Mouse (Mus musculus) induced T-regulatory cell, adult 2 months (primary cell): ENCODE data around the gene Srd5a2.
"Not testable (repeated sequence)": the region's sequence is repeated elsewhere in the genome, so short reads cannot be mapped to it uniquely, and the experiment has no call there.

Experiments used
- DNase-seq: peaks from one replicate; pipeline ENCODE4 v3.0.0-alpha.2; 2012; ENCODE audit warnings: low read depth

Srd5a2 gene

GRCm38 (mm10) chr17:74047210-74048082 is at the start of gene Srd5a2:
Gene Srd5a2 (minus strand): TSS chr17:74047916.
- no peak for DNase-seq

- DNase-seq, result no peak
These were observed 41.4 kb upstream of the Srd5a2 start for GRCm38 (mm10) chr17:74088886-74089678.

DNA sequence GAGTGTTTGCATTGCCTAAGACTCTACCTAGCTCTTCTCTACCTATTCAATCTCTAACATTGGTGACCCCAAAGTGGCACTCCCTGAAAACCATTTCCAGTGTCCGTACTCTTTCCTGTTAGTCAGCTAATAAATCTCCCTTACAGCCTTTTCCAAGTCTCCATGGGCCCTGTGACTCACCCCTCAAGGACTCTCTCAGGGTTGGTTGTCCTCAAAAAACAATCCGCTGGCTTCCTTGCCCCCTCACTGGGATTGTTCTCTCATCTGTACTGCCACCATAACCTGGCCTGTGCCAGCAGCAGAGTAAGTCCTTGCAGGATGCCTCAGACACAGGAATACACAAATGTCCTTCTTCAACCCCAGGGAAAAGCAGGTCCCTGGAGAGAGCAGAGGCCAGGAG is 40.3 kb upstream of the Srd5a2 start:
- no peak for DNase-seq

GRCm38 (mm10) chr17:74083370-74083769 is 35.7 kb upstream of the Srd5a2 start:
- no peak for DNase-seq

DNA sequence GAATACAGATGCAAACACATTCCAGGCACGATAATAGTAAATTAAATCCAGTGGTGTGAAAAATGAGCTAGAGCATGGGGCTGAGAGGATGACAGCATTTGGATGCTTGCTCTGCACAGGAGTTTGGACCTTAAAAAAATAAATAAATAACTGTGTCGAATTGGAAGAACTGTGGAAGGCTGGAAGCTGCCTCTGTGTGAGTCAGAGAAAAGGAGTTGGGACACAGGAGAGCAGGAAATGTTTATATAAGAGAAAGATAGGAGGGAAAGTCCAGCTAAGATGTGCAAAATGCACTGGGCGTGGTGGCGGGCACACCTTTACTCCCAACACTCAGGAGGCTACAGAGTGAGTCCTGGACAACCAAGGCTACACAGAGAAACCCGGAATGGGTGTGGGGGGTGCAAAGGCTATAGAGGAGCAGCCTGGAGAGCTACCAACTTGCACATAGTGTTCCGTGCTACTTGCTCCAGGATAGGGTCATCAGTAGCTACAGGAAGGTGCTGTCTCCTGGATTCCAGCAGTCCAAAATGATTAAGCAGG is 32.4 kb upstream of the Srd5a2 start:
- no peak for DNase-seq

DNA sequence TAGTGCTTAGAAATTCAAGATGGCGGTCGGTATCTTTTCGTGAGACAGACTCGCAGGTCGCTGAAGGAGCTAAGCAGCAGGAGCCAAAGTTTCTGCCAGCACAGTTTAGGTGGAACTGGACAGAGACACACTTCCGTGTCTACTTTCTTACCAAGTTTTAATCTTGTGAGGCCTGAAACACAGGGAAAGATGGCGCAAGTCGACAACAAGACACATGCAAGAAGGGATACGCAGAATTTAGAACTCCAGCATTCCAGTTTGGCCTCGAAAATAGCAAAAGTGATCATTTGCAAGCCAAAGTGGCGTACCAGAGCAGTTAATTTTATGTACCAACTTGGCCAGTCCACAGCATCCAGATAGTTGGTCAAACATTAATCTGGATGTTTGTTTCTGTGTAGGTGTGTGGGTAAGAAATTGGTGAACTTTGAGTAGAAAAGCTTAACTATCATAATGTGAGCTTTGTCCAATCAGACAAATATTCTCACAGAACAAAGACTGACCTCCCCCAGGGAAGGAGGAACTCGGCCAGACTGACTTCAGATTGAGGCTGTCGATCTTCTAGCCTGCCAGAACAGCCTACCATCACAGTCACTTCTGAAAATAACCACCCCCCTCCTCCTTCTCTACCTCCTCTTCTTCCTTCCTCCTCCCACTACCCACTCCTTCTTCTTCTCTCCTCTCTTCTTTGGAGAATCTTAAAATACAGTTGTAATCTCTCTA is 31.2 kb upstream of the Srd5a2 start:
- DNase-seq, result no peak

DNA sequence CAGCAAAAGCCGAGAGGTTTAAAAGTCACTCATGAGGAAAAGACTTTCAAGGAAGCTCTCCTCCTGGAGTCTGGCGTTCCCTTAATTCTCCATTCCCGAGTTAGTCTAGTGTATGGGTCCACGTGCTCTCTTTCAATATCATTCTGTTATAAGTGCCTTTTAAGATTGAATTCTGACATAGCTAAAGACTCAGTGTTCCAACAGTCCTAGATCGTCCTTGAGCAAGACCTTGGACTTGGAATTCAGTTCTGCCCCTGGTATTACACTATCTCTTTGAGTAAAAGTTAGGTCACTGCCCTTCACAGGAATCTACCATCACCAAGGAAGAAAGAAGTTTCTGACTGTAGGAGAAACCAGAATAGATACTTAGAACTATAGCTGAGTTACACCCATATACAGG is 25.4 kb upstream of the Srd5a2 start:
- DNase-seq, result not testable (repeated sequence)

GRCm38 (mm10) chr17:74062763-74063162 is 15.0 kb upstream of the Srd5a2 start:
- DNase-seq, result not testable (repeated sequence)

- no peak for DNase-seq
These were observed 607 bp upstream of the Srd5a2 start for GRCm38 (mm10) chr17:74048229-74048816.

GRCm38 (mm10) chr17:74043754-74044153 is 4.0 kb downstream of the Srd5a2 start:
- DNase-seq, result no peak

DNA sequence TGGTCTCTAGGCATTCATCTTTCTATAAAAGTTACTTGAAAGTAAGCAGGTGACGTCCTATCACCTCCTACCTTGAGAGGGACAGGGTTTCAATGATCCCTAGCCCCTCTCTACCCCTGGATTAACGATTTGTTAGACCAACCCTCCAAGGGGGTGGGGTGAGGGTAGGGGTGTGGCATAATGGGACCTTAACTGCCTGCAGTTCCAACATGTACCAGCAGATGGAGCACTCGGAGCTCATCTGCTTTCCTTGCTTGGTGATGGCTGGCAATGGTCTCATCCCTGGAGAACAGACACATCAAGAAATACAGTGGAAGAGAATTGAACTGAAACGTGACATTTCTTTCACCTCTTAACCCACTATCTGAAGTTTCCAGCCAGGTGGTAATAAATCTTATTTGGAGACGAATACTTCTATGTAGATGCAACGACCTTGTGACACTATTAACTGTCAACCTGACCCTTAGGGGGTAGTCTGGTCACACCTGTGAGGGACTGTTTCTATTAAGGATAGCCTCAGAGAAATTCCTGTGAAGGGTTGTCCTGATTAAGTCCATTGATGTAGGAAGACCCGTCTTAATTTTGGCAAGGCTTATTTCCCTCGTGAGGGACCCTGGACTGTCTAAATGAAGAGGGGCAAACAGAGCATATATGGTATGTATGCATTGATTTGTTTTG is 27.1 kb downstream of the Srd5a2 start:
- DNase-seq, result peak; percentile 89

- DNase-seq, result no peak
These were observed 29.4 kb downstream of the Srd5a2 start for GRCm38 (mm10) chr17:74018281-74018680.

DNA sequence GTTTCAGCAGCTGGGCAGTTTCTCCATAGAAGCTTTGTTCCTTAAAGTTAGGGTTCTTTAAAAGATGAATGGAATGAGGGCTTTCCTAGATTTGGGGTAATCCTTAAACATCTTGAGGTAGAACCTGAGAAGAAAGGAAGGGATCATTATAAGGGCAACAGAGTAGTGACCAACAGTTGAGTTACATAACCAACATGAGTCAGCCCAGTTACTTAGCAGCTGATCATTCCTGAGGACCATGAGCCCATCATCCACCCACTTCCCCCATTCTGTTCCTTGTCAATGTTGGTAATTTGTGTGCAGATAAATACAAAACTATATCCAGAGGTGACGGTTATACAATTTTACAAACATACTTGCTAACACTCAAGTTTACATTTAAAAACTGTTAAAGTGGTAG is 30.1 kb downstream of the Srd5a2 start:
- no peak for DNase-seq

DNA sequence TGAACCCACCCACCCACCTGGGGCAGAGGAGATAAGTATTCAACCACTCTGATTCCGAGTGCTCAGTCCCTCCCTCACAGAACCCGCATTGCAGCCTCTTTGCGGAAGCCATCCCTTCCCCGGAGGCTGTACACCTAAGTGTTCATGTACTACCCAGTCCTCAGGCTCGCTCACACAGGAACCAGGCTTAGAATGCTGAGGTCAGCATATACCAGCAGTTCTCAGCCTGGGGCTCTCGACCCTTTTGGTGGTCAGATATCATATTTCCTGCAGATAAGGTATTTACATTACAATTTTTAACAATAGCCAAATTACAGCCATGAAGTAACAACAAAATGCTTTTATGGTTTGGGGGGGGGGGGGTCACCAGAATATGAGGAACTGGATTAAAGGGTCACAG is 32.6 kb downstream of the Srd5a2 start:
- no peak for DNase-seq

- DNase-seq, result no peak
These were observed 39.0 kb downstream of the Srd5a2 start for GRCm38 (mm10) chr17:74008680-74009079.

DNA sequence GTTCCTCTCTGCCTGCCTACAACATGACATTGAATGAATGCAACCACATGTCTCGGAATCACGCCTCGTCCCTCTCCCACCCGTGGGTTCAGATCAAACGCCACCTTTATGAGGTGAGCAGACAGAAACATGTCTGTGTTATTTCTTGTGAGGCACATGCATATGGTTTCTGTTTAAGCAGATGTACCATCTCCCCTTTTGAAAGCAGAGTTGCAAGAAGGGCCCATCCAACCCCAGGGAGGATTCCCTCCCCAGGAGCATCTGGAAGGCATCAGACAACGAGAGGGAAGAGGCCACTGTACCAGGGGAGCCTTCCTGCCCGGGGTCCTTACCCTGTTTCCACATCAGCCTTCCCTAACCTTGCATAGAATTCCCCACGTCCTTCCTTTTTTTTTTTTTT is 40.7 kb downstream of the Srd5a2 start:
- DNase-seq, result no peak

DNA sequence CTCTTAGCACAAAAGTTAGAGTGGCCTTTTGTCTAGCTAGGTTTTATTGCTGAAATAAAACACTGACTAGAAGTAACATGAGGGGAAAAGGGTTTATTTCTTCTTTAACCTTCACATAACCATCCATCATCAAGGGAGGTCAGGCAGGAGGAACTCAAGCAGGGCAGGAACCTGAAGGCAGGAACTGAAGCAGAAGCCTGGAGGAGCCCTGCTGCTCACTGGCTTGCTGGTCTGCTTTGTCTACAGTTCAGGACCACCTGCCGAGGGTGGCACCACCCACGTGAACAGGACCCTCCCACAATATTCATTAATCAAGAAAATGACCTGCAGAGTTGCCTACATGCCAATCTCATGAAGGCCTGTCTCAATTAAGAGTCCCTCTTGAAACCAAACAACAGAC is 45.3 kb downstream of the Srd5a2 start:
- DNase-seq, result no peak

DNA sequence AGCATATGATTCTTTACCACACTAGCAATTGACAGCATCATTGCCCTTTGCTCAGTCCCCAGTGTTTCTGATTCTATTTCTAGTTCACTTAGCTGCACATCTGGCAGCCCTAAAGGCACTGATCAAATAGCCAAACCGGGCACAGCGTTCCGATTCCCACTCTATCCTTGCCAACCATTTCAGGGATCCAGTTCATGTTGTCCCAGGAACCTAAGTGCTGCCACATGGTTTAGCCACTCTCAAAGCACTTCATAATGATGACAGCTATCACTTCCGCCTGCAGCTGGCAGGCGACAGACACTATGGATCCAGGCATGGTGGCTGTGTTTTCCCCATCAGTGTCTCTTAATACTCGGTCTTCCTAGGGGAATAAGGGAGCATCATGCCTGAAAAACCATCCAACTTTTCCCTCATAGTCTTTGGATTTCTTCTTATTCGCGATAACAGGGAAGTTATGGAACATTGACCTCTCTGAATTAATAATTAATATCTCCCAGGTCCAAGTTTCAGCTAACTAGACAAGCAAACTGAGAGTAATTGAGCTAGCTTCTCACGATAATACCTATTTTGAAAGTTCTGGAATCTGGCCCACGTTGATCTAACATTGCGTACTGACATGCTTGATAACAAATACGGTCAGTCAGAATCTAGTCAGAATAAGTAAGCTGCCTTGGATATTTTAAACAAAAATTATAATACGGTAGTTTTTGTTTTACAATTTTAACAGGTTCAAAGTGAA is 51.6 kb downstream of the Srd5a2 start:
- no peak for DNase-seq

DNA sequence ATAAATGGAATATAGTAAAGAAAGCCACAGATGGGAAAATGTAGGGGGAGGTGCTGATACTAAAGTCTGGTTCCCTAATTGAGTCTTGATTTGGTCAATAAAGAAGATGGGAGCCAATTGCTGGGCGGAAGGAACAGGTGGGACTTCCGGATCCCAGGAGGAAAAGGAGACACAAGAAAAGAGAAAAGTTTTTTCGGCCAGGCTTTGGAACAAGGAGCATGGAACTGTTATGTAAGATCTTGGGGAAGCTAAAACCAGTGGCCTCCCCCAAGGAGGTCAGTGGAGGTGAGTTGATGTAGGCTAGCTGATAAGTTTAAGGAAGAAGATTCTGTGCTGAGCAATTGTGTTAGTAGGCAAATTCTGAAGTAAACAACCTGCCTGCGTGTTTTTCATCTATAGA is 56.5 kb downstream of the Srd5a2 start:
- DNase-seq, result no peak

GRCm38 (mm10) chr17:73986571-73986970 is 61.1 kb downstream of the Srd5a2 start:
- DNase-seq, result no peak

DNA sequence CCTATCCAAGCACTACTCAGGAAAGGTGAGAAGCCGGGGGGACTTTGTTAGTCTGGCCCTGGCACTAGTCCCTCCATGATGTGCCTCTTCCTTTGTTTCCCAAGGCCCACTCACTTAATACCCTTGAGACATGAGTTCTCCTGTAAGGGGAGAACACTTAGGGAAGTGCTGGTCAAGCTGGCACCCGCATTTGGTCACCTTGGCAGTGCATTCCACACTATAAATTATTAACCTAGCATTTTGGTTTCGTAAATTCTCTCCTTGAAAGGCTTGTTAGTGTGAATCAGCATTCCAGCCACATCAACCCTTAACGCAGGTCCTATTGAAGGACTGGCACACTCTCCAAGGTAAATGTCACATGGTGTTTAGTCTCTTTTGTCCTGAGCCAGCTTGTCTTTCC is 61.8 kb downstream of the Srd5a2 start:
- DNase-seq, result no peak
